Mouse (Mus musculus): ENCODE results near the gene Itpr1.

The Itpr1 gene

DNA sequence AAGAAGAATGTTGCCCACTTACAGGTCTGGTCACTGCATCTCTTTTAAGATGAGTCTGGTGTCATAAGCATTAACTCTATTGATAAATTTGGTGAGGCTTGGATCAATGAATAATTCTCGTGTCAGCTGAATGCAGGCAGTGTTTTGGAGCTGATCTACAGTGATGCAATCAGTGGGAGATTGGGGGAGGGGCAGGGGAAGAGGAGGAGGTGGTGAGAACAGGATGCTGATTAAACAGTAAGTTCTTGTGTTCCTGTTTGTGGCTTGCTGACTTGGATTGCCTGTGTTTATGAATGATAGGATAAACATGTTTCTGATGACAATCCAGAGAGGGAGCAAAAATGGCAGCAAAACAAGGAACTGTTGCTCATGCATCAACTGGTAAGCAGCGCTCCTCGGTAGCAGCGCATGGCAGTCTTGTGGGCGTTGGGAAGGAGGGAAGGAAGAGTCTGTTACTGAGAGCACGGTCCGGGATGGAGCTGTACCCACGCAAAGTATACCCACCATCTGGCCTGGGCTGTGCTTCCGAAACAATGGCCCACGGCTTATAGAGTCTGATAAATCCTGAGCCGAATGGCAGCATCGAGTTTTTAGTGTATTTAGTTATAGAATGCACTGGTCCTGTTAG, 64.1 kb downstream of the Itpr1 start:
- in situ Hi-C loops (cut with MseI, MboI): no loop called here

DNA sequence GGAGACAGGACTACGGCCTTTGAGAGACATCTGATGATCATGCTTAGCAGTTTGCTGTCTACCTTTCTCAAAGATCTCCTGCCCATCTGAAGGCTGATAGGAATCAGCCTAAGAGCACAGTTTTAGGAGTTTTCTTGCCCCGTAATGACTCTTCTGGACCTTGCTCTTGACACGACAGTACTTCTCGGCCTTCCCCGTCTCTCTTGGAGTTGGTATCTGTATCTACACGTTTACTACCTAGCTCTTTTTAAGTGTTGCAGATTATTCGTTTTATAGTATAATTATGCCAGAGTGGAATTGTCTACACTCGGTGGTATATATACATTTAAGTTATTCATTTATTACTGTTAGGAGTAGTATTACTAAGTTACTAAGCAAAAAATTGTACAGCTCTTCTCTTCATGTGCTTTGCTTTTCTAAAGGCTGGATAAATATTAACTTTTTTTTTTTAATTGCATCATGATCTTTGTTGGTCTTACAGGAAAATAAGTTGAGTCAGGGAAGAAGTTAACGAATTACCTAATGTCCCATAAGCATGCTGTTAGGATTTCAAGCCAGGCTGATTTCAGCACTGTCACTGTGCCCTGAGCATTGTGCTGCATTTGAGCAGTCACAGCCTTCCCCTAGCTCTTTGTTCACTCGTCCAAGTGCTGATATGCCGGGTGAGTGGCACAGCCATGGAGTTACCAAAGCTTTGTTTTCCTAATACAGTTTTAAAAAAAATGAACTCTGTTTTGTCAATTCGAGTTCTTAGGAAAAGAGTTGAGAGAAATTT, 64.9 kb downstream of the Itpr1 start:
- in situ Hi-C loops (cut with MseI, MboI): no loop called here

DNA sequence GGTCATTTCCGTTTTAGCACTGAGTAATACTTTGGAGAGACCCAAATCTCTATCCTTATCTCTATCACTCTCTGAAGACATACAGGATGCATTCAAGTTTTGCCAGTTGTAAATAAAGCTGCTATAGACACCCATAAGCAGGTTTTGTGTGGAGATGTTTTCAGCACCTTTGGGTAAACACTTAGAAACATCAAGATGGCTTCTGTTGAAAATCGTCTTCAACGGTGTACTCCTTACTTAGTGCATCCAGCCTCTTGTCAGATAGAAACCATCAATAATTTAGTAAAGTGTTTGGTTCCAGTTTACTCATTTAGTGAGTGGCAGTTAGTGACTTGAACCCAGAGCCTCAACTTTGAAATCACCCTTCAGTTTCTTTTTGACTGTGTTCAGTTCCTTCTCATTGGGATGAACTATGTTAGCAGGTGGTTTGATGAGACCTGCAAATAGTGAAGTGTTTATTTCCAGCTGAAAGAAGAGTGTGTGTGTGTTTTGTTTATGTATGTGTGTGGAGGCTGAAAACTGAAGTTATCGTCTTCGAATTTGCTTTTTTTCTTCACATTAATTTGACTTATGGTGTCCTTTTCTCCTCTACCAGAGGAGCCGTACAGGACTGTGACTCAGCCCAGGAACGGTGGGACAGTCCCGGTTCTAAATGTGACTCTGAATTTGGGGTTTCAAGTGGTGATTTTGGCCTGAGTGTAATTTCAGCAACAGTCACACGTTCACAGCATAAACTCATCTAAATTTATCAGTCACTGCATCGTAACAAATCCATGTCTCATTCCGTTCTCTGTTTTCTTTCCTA, 66.1 kb downstream of the Itpr1 start:
- in situ Hi-C loops (cut with MseI, MboI): no loop called here

GRCm38 (mm10) chr6:108282131-108282530, 69.2 kb downstream of the Itpr1 start:
- in situ Hi-C loops (cut with MseI, MboI): no loop called here

- in situ Hi-C loops (cut with MseI, MboI): no loop called here
These were observed 69.7 kb downstream of the Itpr1 start for GRCm38 (mm10) chr6:108282621-108283020.

DNA sequence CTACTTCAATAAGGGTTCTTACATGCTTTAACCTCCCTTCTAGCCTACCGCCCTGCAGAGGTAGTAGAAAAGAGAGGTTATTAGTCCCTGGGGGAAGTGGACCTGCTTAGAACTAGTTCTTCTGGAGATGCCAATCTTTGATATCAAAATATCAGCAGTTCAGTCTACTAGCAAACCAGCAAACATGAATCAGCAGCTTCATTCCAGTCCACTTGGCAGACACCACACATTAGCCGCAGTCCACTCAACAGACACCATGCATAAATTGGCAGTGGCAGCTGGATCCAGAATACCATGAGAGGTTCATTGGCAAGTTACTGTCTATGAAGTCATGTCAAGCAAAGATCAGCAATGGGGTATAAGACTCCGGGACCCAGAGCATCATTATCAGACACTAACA, 71.8 kb downstream of the Itpr1 start:
- in situ Hi-C loops (cut with MseI, MboI): no loop called here

- in situ Hi-C loops (cut with MseI, MboI): no loop called here
These were observed 76.1 kb downstream of the Itpr1 start for GRCm38 (mm10) chr6:108288979-108289378.

DNA sequence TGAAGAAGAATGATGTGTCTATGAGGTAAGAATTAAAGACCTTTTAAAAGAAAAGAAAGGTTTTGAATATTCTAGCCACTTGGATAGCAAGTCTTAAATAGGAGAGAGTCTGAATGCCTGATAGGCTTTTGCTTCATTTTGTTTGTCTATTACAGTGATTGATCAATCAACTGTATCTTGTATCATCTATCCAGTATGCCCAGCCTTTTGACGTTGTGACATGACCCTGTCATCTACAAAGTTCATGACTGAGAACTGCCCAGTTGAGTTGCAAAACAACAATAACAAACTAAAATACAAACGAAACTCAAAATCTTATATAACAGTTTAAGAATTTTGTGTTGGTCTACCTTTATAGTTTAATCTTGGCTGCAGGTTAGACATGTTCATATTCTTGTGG, 78.1 kb downstream of the Itpr1 start:
- in situ Hi-C loops (cut with MseI, MboI): no loop called here

DNA sequence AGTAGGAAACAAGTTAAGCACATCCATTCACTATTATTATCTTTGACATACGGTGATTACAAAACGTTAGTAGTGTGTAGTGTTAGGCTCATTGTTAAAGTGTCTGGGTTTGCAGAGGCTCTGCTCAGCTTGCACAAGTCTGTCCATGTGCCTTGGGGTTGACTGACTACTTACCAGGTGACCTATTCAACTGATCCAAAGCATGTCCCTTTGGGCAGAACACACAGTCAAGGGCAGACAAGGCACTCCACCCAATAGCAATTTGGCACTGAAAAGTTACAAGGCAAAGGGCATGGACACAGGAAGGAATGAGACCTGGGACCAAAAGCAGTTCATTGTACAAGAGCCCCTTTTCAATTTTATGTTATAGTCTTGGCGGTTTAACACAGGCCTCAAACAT, 78.7 kb downstream of the Itpr1 start:
- in situ Hi-C loops (cut with MseI, MboI): no loop called here

- in situ Hi-C loops (cut with MseI, MboI): no loop called here
These were observed 89.0 kb downstream of the Itpr1 start for GRCm38 (mm10) chr6:108301856-108302255.

DNA sequence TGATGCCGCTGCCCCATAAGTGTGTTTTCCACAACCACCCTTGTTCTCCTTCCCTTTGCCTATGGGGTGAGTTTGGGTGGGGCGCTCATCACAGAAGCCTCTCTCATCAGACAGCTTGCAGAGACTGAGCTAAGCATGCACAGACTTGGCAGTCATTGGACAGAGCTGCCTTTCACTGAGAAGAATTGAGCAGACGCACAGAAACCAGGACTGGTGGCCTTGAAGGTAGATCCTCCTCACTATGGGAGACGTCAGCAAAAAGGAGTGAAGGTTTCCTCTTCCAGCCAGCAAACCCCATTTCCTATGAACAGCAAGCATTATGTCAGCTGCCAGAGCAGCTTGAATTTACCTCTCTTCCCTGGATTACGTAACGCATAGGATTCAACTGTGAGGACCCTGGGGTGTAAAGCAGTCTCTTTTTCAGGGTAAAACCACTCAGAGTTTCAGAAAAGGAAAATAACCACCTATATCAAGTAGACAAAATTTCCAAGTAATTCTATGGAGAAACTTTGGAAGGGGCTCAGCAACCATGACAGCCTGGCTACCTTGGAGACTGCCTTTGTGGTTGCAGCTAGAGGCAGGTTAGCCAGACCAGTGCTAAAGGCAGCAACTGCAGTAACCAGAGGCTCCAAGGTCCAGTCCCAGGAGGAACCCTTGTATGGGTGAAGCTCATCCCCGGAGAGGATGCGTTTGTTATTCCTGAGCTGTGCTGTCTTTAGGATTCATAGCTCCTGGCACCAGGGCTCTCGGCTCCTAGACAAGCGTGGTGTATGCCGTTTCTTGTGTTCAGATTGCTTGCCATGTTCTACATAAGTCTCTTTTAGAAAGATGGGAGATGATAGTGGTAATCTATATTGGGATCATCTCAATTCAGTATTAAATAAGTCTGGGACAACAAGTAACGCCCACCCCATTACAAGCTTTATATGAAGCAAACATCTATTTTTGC, 91.0 kb downstream of the Itpr1 start:
- in situ Hi-C loops (cut with MseI, MboI): no loop called here

- in situ Hi-C loops (cut with MseI, MboI): no loop called here
These were observed 92.4 kb downstream of the Itpr1 start for GRCm38 (mm10) chr6:108305171-108305779.

- in situ Hi-C loops (cut with MseI, MboI): no loop called here
These were observed 93.3 kb downstream of the Itpr1 start for GRCm38 (mm10) chr6:108306240-108306639.

DNA sequence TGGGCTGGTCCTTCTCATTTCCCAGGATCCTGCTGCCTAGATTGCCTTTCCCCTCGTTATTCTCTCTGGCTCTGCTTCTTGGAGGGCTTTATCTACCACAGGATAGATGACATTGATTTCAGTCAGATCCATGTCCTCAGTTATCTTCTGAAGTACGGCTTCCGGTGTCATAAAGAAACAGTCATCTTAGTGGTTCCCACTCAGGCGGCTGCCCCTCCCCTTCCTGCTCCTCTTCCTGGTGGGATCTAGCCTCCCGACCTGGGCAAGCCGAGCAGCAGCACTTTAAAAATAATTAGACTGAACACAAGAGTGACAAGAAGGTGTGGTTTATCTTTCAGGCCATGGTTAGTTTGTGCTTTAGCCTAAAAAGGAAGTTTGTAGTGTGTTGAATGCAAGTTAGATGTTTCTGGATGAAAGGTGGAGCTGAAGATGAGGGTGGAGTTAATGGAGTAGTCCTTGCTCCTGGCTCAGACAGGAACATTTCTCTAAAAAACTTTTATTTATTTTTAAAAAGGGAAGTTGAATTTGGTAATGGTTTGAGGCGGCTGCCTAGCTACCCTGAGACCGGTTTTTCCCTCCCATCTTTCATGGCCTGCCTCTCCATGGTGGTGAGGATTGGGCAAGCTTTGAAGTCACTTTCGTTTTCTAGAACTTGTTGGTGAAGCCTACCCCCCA, 94.2 kb downstream of the Itpr1 start:
- in situ Hi-C loops (cut with MseI, MboI): no loop called here

DNA sequence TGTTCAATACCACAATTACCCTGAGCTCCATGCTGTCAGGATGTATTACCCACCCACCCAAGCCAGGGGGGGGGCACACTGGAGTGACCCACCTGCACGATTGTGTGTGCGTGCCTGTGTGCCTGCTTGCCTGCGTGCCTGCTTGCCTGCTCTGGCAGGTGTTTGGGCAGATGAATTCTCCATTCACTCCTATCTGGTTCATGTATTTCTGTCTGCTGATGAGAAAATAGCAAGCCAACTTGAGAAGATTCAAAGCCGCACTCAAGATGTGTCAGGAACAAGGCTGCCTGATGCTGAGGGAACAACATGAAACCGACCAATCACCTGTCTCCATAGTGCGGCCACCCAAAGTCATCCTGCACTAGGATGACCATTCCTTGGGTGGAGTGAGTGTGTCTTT, 94.9 kb downstream of the Itpr1 start:
- in situ Hi-C loops (cut with MseI, MboI): no loop called here

GRCm38 (mm10) chr6:108309391-108310182, 96.7 kb downstream of the Itpr1 start:
- in situ Hi-C loops (cut with MseI, MboI): no loop called here

DNA sequence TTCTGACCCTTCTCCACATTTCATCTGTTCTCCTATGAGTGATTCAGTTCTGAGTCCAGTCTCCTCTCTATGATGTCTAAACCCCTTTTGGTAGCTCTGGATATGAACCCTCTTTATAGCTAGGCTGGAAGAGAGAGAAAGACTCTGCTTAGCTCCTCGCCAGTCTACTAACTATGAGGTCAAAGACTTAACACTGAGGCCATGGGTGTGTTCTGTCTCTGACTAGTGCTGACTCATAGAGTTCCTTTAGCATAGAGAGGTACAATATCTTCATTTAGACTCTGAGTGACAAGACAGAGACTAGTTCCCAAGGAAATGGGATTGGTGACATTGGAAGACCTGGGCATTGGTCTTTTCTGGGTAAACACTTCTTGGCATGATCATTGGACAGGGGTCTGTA, 100.2 kb downstream of the Itpr1 start:
- in situ Hi-C loops (cut with MseI, MboI): no loop called here

DNA sequence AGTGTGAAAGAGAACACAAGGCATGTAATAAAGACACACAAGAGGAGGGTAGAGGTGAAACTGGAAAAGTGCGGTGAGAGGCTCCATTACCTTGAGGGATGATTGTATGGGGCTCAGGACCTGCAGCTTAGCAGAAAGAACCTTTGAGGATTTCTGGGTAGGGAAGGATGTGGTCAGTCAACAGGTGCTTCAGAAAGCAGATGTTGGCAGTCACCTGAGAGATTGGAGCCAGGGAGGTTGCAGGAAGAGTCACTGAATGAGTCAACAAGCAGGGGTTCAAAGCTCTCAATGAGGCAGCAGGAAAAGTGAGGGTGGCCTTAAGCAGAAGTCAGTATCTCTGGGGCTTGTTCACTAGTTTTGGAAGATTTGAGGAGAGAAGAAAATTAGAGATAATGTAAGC, 101.1 kb downstream of the Itpr1 start:
- in situ Hi-C loops (cut with MseI, MboI): no loop called here

GRCm38 (mm10) chr6:108316268-108316824, 103.5 kb downstream of the Itpr1 start:
- in situ Hi-C loops (cut with MseI, MboI): no loop called here

Data from mouse trophoblast stem cell (cell line).